In the genomic region with DNA sequence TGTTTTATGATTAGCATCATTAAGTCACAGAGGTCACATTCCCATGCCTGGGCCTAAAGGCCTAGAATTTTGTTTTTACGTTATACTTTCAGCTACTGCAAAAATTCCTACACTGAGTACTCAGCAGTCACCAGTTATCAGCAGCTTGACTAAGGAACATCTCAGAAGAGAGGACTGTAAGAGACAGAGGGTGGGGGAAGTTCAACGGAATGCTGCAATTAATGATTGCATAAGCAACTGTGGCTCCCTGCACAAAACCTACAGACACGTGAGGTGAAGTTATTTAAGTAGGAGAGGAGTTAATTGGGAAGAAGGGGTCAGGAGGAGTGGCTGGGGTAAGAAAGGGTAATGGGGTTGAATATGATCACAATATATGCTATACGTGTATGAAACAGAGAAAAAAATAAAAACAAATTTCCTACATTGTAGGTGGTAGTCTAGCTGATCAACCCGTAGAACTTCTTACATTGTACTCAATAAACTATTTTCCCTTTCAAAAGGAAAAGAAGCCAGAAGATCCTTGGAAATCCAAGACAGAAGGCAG, we compare ENCODE assay signal across 8 mouse cellular contexts. TPM values are rescaled to one million over a fixed set of nuclear protein-coding genes. Genes with fewer than 3 reads are reported as not detected.
A peak's percentile ranks its signal among the peaks of the same experiment; 100 is the strongest.
DNase-seq lines count a peak whose midpoint lies in the region; ATAC-seq and TF ChIP-seq lines count a peak whose summit lies in the region.

No protein-coding gene starts in this region.

- H3K36me3 ChIP-seq in ES-E14 (ENCODE audit: control insufficient read depth, insufficient read depth, low read length, poor library complexity, severe bottlenecking) = peaks cover 2% of the 10 kb centered on the region
- H3K36me3 ChIP-seq in hindbrain, embryonic 10.5 days = no peaks in the 10 kb centered on the region

- peak overlapping the region; percentile 78; the same call in 1 of the 2 replicates for H3K27ac ChIP-seq in ES-E14 (ENCODE audit: insufficient read depth, low read depth, low read length, poor library complexity, severe bottlenecking)
- peak overlapping the region; percentile 91 for H3K27ac ChIP-seq in hindbrain, embryonic 10.5 days

- H3K9ac ChIP-seq in ES-E14 (ENCODE audit: insufficient read depth, low read depth, low read length, poor library complexity, severe bottlenecking) = no peak overlapping the region

- H3K4me1 ChIP-seq in ES-E14 (ENCODE audit: control insufficient read depth in 2 of 2, insufficient read depth in 2 of 2, low read length in 2 of 2, poor library complexity in 1 of 2) = peaks cover 0 to 4% of the 10 kb centered on the region in 2 experiments; a peak in 2 of 4 replicates
- peaks cover 18% of the 10 kb centered on the region for H3K4me1 ChIP-seq in hindbrain, embryonic 10.5 days (replicated peaks)

- no peaks in the 10 kb centered on the region for H3K9me3 ChIP-seq in ES-E14 (ENCODE audit: control insufficient read depth, insufficient read depth, low read depth, low read length)
- no peaks in the 10 kb centered on the region for H3K9me3 ChIP-seq in hindbrain, embryonic 10.5 days

- no peak for DNase-seq in frontal cortex, postnatal 36 days (ENCODE audit: low spot score in 2 of 2)
- DNase-seq in ES-E14 (ENCODE audit: low read depth, low spot score) (peak; percentile 16), adipocyte (ENCODE audit: low spot score) (no peak)
- no peak for DNase-seq in hindbrain, embryonic 10.5 days (ENCODE audit: low spot score)
- no peak for DNase-seq in adrenal gland, adult (ENCODE audit: inconsistent age in 2 of 2, low spot score in 1 of 2)
- no peak for DNase-seq in thymus, postnatal 10 days (ENCODE audit: low spot score in 2 of 2)

- H3K4me3 ChIP-seq in ES-E14 (ENCODE audit: insufficient read depth in 1 of 2, low read depth in 1 of 2, low read length in 2 of 2, poor library complexity in 1 of 2, severe bottlenecking in 1 of 2) = peak overlapping the region; percentile 7 to 96; a peak in 2 of 4 replicates
- peak overlapping the region; percentile 89 for H3K4me3 ChIP-seq in hindbrain, embryonic 10.5 days

- ATAC-seq in frontal cortex, adult (ENCODE audit: low TSS enrichment) = peak; percentile 7; the same call in 1 of the 2 replicates
- peak; percentile 65 for ATAC-seq in megakaryocyte, adult 5-6 weeks (ENCODE audit: poor library complexity, severe bottlenecking)

- 43% methylated on average over 5 of the region's 5 CpGs for WGBS in hindbrain, embryonic 10.5 days

- in situ Hi-C loops in ES-E14 (cut with MboI; ENCODE audit: low sequenced_read_pairs in 2 of 2, unreplicated experiment in 2 of 2) = no loop called here

- no peaks in the 10 kb centered on the region for H3K27me3 ChIP-seq in hindbrain, embryonic 10.5 days (ENCODE audit: insufficient read depth, poor library complexity, severe bottlenecking)

TF ChIP-seq in ES-E14, 5 proteins besides CTCF, POLR2A, EP300 and RAD21:
- no peak for TF ChIP-seq HCFC1 (IDR thresholded peaks at IDR 0.05; ENCODE audit: borderline replicate concordance, insufficient read depth, low read length)
- TF ChIP-seq MAFK (IDR thresholded peaks at IDR 0.05; ENCODE audit: insufficient read depth, low read depth, low read length) = no peak
- TF ChIP-seq CHD2 (IDR thresholded peaks at IDR 0.05; ENCODE audit: low read depth, low read length) = no peak
- no peak for TF ChIP-seq ZNF384 (IDR thresholded peaks at IDR 0.05; ENCODE audit: low read depth, low read length)
- TF ChIP-seq ZC3H11A (IDR thresholded peaks at IDR 0.05; ENCODE audit: borderline replicate concordance, low read depth, low read length) = no peak

RNA-seq across cellular contexts. Expression of gene Rpe, which starts 0.4 kb away (rescaled TPM):
- 67.9 and 73.3 TPM in 2 replicates for total RNA-seq in ES-E14 (2012; rRNA removed)
- 41.6 and 49.6 TPM in 2 replicates for polyA plus RNA-seq in hindbrain, embryonic 10.5 days (2016; fragmentation: Nextera tagmentation; extraction: Ambion mirVana)
- total RNA-seq in megakaryocyte, adult 5-6 weeks (2015) = 52.5 and 61.6 TPM in 2 replicates
- 55.9 and 58.9 TPM in 2 replicates for total RNA-seq in megakaryocyte, adult 5-6 weeks (2017)
